Mouse (Mus musculus) brain, embryonic 18.5 days (tissue): ENCODE results near the gene Tubb4a.
A peak's percentile ranks its signal among the peaks of the same experiment; 100 is the strongest.

ENCODE experiments used
- DNase-seq: peaks from one replicate; pipeline ENCODE4 v3.0.0-alpha.2; 2012; ENCODE audit warnings: low read depth, low spot score

Tubb4a gene

DNA sequence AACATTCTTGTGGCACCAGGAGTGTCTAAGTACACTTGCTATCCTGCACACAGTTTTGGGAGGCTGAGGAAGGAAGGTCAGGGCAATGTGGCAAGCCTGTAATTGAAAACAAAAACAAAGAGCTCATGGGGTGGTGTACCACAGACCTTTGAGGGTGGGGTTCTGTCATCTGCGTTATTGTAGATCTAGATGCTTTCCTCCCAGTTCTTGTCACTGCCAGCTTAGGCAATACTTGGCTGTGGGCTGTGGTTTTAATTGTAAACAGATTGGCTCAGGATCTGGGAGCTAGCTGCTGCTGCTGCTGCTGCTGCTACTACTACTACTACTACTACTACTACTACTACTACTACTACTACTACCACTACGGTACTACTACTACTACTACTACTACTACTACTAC, 14.7 kb upstream of the Tubb4a start:
- no peak for DNase-seq

DNA sequence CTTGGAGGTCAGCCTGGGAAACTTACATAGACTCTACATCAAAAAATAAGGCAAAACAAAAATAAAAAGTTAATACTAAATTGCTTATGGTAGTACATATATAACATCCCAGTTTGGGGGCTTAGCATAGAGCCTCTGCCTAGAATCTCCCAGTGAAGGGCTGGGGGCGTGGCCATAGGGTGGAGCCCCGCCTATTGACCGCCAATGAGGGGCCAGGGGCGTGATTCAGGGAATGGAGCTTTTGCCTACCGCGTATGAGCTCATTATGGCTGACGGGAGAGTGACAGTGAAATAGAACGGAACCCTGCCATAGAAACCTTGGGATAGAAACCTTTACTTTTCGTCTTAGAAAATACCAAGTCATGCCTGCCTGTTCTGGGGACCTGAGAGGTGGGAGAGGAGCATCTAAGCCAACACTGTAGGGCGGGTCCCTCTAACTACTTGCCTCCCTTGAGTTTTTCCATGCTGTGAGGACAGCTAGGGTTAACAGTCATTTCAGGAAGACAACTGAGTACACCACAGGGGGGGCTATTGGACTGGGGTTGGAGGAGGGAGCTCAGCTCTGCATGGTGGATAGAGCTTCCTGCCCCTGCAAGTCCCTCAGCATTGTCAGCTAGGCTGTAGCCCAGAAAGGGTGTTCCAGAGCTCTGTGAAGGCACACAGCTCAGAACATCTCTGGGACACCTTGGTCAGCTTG, 12.2 kb upstream of the Tubb4a start:
- no peak for DNase-seq

DNA sequence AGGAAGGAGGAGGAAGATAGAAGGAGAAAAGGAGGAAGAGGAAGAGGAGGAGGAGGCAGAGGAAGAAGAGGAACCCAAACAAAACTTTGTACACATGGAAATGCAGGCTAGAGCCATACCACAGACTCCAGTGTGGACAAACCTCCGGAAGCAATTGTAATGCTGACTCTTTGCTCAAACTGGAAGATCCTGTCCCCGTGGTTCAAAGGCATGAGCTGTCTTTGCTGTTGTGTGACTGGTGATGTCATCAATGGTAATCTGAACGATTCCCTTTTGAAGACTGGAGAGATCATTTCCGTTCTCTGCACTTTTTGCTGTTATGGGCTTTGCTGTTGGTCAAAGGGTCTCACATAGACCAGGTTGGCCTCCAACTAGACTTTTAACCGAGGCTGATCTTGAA, 10.7 kb upstream of the Tubb4a start:
- DNase-seq = no peak

DNA sequence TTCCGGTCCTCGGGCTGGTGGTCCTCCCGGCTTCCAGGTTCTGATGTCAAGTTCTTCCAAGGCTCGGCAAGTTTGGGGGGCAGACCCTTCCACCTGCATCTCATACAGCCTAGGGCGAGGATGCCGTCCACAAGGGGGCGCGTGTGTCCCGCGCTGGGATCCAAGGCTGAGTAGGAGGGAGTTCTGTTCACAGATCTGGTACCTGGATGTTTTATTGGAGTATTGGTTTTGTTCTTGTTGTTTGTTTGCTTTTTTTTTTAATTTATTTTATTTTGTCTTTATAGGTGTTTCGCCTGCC, 9.0 kb upstream of the Tubb4a start:
- DNase-seq = no peak

DNA sequence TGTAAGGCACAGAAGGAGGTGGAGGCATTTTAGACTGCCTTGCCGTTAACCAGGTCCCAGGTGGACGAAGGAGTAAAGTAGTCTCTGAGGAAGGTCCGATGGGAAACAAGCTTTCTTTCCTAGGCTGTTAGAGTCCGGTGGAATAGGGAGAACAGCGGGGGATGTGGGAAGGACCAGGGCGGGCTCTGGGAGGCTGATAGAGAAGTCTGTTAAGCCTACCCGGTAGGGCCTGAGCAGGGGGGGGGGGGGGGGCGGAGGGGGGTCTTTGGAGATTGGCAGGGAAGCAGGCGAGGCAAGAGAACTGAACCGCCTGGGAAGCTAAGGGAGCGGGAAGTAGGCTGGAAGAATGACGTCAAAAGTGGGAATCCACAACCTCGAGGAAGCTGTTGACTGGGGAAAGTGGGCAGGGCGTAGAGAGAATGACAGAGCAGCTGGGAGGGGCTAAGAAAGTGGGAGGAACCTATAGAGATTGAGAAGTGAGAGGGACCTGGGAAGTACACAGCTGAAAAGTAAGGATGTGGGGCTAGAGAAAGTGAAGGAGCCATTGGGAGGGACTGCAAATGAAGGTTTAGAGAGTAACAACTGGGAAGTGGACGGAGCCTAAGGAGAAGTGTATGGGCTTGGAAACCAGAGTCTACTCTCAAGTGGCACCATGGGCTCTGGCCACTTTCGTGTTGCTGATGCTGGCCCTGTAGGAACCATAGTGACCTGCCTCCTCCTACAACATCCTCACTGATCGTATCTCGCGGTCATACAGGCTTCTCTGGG, 8.5 kb upstream of the Tubb4a start:
- DNase-seq = no peak

DNA sequence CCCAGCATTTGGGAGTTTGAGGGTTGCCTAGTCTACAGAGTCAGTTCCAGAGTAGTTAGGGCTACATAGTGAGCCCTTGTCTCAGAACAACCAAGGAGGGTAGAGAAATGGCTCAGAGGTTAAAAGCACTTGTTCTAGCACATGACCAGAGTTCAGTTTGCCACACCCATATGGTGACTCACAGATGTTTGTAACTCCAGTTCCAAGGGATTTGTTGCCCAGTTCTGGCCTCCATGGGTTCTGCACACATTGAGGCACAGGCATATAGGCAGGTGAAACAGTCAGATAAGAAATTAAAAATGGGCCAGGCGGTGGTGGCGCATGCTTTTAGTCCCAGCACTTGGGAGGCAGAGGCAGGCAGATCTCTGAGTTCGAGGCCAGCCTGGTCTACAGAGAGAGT, 6.6 kb upstream of the Tubb4a start:
- DNase-seq = no peak

DNA sequence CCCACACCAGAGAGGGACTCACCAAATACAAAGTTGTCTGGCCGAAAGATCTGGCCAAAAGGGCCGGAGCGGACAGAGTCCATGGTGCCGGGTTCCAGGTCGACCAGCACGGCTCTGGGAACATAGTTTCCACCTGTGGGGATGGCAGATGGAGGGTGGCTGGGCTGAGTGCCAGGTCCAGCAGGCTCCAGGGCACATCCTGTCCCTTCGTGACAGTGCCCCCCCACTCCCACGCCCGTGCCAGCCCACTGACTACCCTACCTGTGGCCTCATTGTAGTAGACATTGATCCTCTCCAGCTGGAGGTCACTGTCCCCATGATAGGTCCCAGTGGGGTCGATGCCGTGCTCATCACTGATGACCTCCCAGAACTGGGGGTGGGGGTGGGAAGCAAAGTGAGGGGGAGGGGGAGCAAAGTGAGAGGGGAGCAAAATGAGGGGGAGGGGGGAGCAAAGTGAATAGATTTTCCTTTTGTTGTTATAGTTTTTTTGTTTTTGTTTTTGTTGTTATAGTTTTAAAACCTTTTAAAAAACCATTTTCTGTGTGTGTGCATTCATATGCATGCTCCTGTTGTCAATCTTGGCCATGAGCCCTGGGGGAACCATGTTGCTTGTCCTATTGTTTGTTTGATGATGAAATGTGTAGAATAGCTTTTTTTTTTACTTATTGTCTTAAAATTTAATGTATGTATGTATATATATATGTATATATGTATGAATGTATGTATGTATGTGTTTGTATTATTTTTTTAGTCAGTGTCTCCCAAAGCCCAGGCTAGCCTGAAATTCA, 1.4 kb downstream of the Tubb4a start:
- DNase-seq = no peak

DNA sequence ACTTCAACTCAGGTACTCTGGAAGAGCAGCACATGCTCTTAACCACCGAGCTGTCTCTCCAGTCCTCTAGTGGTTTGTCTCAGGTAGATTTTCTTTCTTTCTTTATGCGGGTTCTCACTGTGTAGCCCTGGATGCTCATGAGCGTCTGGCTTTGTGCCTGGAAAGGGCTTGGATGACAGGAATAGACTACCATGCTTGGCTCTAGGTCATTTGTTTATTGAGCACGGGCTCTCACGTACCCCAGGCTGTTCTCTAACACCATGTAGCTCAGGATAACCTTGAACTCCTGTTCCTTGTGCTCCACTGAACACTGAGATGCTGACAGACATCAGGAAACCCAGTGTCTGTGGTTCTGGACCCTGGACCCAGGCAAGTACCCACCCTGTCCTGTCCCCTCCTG, 5.1 kb downstream of the Tubb4a start:
- no peak for DNase-seq

DNA sequence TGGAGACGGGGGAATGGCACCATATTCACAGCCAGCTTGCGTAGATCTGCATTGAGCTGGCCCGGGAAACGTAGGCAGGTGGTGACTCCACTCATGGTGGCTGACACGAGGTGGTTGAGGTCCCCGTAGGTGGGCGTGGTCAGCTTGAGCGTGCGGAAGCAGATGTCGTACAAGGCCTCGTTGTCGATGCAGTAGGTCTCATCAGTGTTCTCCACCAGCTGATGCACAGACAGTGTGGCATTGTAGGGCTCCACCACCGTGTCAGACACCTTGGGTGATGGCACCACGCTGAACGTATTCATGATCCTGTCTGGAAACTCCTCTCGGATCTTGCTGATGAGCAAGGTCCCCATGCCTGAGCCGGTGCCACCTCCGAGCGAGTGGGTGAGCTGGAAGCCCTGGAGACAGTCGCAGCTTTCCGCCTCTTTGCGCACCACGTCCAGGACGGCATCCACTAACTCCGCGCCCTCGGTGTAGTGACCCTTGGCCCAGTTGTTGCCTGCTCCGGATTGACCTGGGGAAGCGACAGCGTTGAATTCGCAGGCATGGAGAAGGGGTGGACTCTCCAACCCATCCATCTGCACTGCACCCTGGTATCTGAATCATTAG, 6.2 kb downstream of the Tubb4a start:
- DNase-seq = no peak

DNA sequence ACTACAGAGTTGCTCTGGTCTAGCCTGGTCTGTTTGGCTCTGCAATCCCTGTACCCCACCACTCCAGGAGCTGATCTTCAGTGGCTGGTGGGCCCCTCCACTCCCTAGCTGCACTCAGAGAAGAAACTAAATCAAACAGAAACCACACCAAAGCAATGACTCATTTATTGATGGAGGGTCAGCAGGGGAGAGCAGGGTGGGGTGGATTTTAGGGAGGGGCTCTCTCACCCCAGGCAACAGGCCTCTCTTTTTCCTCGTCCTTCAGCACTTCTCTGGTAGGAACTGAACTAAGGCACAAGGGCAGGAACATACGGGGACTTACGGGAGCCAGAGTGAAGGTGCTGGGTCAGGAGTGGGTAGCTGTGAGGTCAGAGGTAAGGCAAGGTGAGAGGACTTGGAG, 7.7 kb downstream of the Tubb4a start:
- DNase-seq = no peak

DNA sequence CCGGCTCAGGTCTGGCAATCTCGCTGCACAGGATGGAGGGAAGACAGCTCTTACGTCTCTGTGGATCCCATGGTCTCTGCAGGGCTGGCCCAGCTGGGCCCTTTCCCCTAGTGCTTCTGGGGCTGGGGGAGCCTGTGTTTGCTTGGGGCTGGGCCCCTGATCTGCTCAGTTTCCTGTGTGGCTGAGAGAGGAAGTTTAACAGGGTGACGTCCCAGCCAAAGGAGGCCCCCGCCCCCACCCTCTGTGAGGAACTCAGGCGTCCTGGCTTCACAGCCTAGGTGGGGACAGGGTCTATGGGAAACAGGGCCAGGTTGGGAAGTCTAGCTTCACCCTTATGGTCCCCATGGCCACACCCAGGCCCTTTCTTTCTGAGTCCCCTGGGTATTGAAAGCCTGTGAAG, 9.2 kb downstream of the Tubb4a start, which contains the start of gene Dennd1c:
Dennd1c (minus strand) TSS at position 179 of the 400 bp plus-strand sequence.
- DNase-seq = no peak

DNA sequence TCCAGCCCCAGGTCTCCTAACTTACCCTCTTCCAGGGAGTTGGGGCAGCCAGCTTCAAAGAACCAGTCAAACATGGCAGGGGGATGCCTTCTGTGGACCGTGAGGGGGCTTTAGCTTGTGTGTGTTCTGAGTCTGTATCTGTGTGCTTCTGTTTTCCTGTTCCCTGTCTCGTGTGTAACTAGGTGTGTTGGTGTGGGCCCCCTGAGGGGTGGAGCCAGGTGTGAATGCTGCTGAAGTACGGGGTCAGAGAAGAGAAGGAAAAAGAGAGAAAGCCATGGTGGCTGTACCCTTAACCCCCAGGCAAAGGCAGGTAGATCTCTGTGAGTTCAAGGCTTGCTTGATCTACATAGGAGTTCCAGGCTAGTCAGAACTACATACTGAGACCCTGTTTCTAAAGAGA, 10.7 kb downstream of the Tubb4a start:
- no peak for DNase-seq

DNA sequence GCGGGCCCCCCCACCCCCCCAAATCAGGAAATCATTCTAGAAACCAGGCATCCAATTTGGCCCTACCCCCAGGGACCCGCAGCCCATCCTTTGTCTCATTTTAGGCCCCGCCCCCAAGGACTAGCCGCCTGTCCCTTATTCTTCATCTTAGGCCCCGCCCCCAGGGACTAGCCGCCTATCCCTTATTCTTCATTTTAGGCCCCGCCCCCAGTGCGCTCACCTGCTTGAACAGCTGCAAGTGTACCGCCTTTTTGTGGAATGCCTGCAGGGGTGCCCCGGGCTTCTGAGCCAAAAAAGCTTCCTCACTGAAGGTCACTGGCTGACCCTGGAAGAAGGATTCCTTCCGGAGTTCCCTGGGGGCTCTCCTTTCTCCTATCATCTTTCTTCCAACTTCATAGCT, 16.9 kb downstream of the Tubb4a start:
- no peak for DNase-seq

DNA sequence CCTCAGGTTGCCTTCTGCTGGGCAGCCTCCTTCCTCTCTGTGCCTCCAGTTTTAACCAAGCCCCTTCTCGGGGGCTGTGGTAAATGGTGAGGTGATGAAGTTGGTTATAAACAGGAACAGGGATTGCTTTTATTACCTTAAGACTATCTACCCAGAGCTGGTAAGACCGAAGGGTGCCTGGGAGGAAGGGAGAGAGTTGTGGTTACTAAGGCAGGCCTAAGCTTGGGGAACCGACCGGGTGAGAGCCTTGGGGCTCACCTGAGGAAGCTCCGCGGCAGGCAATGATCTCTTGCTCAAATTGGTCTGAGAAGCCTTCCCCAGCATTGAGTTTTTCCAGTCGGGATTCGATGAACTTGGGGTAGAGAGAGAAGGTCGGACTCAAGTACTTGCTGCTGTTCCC, 17.3 kb downstream of the Tubb4a start:
- no peak for DNase-seq

DNA sequence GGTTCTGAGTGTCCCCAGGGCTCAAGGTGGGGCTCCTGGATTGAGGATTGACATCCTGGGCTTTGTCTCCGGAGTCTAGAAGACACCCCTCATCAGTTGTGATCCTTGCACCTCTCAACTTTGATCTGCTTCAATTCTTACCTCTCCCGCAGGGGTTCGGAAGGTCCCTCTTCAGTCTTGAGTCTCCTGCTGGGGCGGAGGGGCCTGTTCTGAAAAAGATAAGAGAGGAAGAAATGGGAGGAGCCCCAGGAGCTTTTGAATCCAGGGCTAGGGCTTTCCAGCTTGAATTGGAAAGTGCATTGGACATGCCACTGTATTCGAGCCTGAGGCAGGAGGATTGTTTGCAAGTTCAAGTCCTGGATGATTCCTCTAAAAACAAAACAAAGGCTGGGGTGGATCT, 20.7 kb downstream of the Tubb4a start:
- no peak for DNase-seq

DNA sequence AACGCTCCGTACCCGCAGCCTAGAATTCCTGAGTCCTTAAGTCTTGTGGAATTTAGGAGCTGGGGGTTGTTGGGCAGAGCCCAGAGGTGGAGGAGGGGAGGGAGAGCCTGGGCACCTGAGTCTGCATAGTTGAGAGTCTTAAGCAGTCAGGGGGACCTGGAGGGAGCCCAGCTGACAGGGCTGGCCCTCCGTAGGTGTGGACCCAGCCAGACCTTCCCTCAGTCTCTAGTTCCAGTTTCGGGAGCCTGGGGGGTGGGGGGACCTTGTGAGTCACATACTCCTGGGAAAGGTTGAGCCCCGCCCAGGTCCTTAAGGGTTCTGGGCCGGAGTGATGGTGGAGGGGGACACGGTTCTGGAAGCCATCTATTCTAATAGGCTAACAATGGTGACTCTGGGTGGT, 24.6 kb downstream of the Tubb4a start:
- DNase-seq = no peak

DNA sequence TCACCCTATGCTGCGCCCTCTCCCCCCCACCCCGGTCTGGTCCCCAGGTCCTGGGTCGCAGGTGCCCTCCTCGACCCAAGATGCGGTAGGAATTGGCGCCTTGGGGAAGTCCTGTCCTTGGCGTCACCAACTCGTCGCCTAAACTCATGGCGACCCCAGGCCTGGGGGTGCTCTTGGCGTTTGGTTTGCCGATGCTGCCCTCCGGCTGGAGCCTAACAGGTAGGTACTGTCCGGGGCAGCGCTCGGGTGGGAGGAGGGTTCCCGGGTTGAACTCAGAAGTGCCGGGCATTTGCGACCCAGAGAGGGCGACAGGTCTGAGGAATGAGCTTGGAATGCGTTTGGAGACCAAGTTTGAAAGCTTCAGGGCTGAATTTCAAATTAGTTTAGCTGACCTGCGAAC, 25.0 kb downstream of the Tubb4a start:
- no peak for DNase-seq

DNA sequence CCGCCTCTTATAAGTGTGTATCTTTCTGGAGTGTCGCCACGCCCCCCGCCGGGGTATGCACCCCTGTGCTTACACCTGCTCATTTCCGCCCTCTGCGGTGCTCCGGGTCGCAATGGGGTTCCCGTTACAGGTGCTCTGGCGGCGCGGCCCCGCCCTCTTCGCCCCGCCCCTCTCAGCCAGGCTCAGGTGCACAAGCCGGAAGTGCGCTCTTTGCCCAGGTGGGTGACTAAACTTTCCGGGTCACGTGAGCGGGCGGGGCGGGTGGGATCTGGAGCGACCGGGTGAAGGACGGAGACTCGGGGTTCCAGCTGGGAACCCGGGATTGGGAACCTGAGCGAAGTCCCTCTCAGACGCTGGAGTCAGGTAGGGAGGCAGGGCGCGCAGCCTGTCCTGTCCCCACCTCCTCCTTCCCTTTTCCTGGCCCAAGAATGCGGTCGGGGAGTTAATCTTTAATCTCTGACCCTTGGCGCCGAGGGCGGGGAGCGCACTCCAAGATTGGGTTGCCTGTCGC, 25.5 kb downstream of the Tubb4a start:
- no peak for DNase-seq

DNA sequence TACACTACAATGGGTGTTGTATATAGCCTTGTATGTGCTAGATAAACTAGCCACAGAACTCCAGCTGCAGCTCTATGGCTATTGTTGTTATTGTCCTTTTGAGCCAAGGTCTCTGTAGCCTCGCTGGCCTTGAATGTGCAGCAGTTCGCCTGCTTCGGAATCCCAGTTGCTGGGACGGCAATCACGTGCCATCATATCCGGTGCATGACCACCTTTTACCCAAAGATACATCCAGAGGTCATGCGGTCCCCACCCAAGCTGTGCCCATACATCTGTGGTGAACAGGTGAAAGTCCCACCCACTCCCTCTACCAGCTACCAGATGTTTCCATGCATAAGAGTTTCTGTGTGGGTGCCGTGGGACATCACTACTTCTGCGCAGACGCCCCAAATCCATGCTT, 26.5 kb downstream of the Tubb4a start:
- no peak for DNase-seq

DNA sequence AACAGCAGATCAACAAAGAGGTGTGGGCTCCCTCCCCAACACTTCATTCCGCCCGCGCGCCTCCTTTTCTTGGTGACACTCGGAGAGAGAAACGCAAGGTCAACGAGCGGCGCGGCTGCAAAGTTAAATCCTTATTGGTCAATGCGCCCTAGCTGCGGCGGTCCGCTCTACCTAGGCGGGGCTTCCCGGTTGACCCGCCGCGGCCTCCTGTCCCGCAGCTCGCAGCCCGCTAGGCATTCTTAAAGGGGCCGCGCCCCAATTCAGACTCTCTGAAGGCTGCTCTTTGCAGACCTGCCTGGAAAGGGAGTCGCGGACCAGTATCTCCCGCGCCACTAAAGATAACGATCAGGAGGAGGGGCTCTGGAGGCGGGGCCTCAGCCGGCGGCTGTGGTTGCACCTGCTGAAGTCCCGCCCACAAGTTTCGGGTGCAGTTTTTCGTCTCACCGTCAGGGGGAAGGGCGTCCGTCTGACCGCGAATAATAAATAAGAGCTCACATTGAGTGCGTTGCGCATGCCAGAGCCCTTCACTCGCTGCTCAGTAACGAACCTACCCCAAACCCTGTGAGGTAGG, 27.3 kb downstream of the Tubb4a start:
- peak; percentile 93 for DNase-seq

DNA sequence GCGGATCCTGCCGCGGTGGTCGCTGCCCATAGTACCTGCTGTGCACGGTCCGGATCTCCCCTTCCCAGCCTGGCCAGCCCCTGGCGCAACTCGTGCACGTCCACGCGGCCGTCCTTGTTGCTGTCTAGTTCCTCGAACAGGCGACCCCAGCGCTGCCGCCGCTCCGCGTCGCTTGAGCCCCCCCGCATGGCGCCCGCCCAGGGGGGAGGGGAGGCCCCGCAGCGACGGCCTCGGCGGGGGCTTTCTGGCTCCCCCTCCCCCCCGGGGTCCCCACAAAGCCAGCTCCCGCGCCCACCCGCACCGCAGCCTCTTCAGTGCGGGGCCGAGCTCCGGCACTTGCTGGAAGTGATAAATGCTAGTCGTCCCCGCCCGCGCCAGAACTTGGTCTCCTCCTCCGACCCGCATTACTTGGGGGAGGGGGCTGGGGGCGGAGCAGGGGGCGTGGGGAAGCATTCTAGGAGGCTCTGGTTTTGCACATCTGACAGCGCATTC, 28.1 kb downstream of the Tubb4a start, which contains the start of gene Slc25a23:
Slc25a23 (minus strand) TSS at position 378 of the 492 bp plus-strand sequence.
- peak; percentile 85 for DNase-seq
